Mouse (Mus musculus) midbrain, postnatal 0 days (tissue): Measurements from ENCODE around the gene Hipk1. TPM values are rescaled to one million over a fixed set of nuclear protein-coding genes. Genes with fewer than 3 reads are reported as not detected.

Experiments
- ATAC-seq: fragments of 200-750 bp; cut with Nextera tagmentation; 2 replicates; pipeline ENCODE4 v1.8.0; 2017; ENCODE audit warnings: moderate number of reproducible peaks, mild to moderate bottlenecking, moderate TSS enrichment, moderate library complexity; ENCODE audit not compliant: low FRiP score
- DNase-seq: peaks from one replicate; pipeline ENCODE4 v3.0.0-alpha.2; 2015; ENCODE audit warnings: low spot score
- H3K27ac ChIP-seq: fragments of 300-500 bp; sonication (generic); 2 replicates; pipeline ENCODE4 v1.5.1; 2014; ENCODE audit warnings: low read depth, mild to moderate bottlenecking, low read length, mixed read lengths
- H3K27me3 ChIP-seq: fragments of 300-500 bp; sonication (generic); 2 replicates; pipeline ENCODE4 v1.6.1; 2014; ENCODE audit warnings: low read length, control low read depth, mixed read lengths; ENCODE audit not compliant: insufficient read depth
- H3K36me3 ChIP-seq: fragments of 300-500 bp; sonication (generic); 2 replicates; pipeline ENCODE4 v1.6.1; 2014; ENCODE audit warnings: low read length, control low read depth, mixed read lengths; ENCODE audit not compliant: insufficient read depth
- H3K4me1 ChIP-seq: fragments of 300-500 bp; sonication (generic); 2 replicates; pipeline ENCODE4 v1.6.1; 2014; ENCODE audit warnings: mild to moderate bottlenecking, control low read depth, antibody characterized with exemption, low read length, mixed read lengths; ENCODE audit not compliant: insufficient read depth
- H3K4me2 ChIP-seq: fragments of 300-500 bp; sonication (generic); 2 replicates; pipeline ENCODE4 v1.6.1; 2014; ENCODE audit warnings: low read depth, mild to moderate bottlenecking, low read length, mixed read lengths; ENCODE audit not compliant: poor library complexity, severe bottlenecking
- H3K4me3 ChIP-seq: fragments of 300-500 bp; sonication (generic); 2 replicates; pipeline ENCODE4 v1.5.1; 2014; ENCODE audit warnings: low read depth, mild to moderate bottlenecking, low read length, moderate library complexity
- H3K9ac ChIP-seq: fragments of 300-500 bp; sonication (generic); replicated peaks from 2 replicates; pipeline ENCODE4 v1.6.1; 2014; ENCODE audit warnings: mild to moderate bottlenecking, low read length, moderate library complexity, mixed read lengths; ENCODE audit not compliant: poor library complexity, severe bottlenecking
- H3K9me3 ChIP-seq: fragments of 300-500 bp; sonication (generic); 2 replicates; pipeline ENCODE4 v1.6.1; 2016; ENCODE audit warnings: low read length, control low read depth
- CTCF ChIP-seq: IDR thresholded peaks from 2 replicates; pipeline ENCODE4 v1.5.1; 2016; ENCODE audit warnings: antibody characterized with exemption, mild to moderate bottlenecking
- WGBS: fragments of 180-500 bp; shearing (Covaris S2); extraction: QIAGEN DNeasy Blood & Tissue Kit; methylation state at CpG from one replicate; pipeline ENCODE4 v1.1.7; 2014; 5-methylcytosine and 5-hydroxymethylcytosine counted together
- polyA plus RNA-seq: library from polyadenylated mRNA; unstranded; fragments of >200 nt; fragmentation: Nextera tagmentation; extraction: Ambion mirVana; gene quantifications from 2 replicates; pipeline ENCODE4 v1.2.1, GENCODE M21; 2015
- total RNA-seq: library from RNA; depleted of rRNA; stranded (reverse); fragments of >200 nt; gene quantifications from 2 replicates; pipeline ENCODE4 v1.2.3, GENCODE M21; 2014

Gene Hipk1
- total and polyA plus RNA-seq, 2 experiments from 2014 or later: 7.7 to 77.2 TPM

DNA sequence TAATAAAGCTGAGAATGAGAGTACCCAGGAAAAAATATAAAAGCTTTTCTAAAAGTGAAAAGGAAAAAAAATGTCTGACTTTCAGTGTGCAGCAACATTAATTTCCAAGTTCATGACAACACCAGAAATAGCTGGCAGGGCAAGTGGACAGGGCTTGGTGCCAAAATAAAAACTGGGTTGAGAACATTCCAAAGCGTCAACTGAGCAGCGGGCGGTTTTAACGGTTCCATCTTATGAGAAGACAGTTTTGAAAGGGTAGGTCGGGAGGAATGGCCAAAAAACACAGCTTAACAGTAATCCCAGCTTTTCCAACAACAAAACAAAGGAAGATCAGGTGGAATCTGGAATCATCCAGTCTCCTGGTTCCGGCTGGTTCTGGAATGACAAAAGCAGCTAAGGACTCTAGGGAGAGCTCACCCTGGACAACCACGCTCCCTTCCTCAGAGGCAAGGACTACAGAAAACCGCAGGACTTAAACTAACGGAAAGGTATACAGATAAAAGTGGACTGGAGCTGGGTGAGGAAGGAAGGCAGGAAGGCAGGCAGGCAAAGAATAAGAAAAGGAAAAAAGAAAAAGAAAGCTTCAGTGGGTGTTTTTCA lies 19.7 kb downstream of the Hipk1 start:
- no peaks in the 10 kb centered on the region for H3K9me3 ChIP-seq
- 59% methylated on average over 9 of the region's 9 CpGs for WGBS
- ATAC-seq (no peak), DNase-seq (peak; percentile 49)
- H3K9ac ChIP-seq: no peak overlapping the region
- TF ChIP-seq CTCF: no peak
- no peaks in the 10 kb centered on the region for H3K27me3 ChIP-seq
- H3K27ac ChIP-seq: no peak overlapping the region
- H3K4me3 ChIP-seq: no peak overlapping the region
- no peak overlapping the region for H3K4me2 ChIP-seq
- peaks cover 6% of the 10 kb centered on the region for H3K36me3 ChIP-seq
- H3K4me1 ChIP-seq: no peaks in the 10 kb centered on the region

DNA sequence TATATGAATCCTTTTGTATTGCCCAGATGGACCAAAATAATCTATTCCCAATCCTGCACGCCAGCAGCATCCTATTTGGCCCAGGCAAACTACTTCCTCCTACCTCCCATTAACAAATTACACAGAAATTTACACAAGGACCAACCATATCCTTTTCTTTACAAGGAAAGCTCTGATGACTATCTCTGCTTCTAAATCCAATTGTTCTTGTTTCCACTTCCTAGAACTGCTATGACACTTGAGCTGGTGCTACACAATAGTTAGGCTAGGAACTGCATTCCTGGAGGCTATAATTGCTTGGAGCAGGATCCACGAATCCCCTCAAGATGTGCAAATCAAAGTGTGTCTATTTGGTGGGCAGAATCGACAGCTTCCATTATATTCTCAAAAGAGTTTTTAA lies 24.6 kb downstream of the Hipk1 start:
- H3K4me3 ChIP-seq: no peak overlapping the region
- peaks cover 19% of the 10 kb centered on the region for H3K36me3 ChIP-seq
- ATAC-seq: no peak
- no peak overlapping the region for H3K4me2 ChIP-seq
- no peak for DNase-seq
- 57% methylated on average over 3 of the region's 3 CpGs for WGBS
- H3K4me1 ChIP-seq: no peaks in the 10 kb centered on the region
- no peaks in the 10 kb centered on the region for H3K9me3 ChIP-seq
- no peaks in the 10 kb centered on the region for H3K27me3 ChIP-seq
- no peak overlapping the region for H3K27ac ChIP-seq
- no peak overlapping the region for H3K9ac ChIP-seq
- no peak for TF ChIP-seq CTCF

DNA sequence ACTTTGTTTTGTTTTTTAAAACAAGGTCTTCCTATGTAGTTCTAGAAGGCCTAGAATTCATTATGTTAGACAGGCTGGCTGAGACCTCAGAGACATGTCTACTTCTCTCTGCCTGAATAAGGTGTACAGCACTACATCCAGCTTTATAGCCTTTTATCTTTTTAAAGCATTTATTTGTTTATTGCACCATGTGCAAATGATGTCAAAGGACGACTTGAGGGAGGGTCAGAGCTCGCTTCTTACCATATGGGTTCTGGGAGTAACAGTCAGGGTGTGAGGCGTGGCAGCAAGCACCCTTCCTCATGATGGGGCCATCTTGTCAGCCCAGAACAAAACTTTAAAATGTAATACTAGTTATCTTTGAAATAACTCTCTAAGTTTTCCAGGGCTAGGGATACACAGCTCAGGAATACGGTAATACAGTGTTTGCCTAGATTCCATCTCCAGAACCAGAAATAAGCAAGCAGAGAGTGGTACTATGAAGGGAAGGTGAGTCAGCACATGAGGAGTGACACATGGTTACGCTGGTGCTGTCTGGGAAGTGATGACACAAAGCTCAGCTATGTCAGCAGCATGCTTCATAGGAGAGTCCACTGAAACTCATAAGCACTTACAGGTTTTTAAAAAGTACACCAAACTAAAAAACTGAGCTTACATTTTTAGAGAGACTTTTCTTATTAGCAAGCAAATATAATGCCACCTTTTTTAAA lies 31.9 kb downstream of the Hipk1 start:
- H3K4me2 ChIP-seq: no peak overlapping the region
- no peaks in the 10 kb centered on the region for H3K4me1 ChIP-seq
- no peak for ATAC-seq
- no peaks in the 10 kb centered on the region for H3K9me3 ChIP-seq
- no peak overlapping the region for H3K9ac ChIP-seq
- H3K4me3 ChIP-seq: no peak overlapping the region
- no peaks in the 10 kb centered on the region for H3K27me3 ChIP-seq
- TF ChIP-seq CTCF: no peak
- 90% methylated on average over 5 of the region's 5 CpGs for WGBS
- H3K27ac ChIP-seq: no peak overlapping the region
- no peak for DNase-seq
- H3K36me3 ChIP-seq: peaks cover 39% of the 10 kb centered on the region

DNA sequence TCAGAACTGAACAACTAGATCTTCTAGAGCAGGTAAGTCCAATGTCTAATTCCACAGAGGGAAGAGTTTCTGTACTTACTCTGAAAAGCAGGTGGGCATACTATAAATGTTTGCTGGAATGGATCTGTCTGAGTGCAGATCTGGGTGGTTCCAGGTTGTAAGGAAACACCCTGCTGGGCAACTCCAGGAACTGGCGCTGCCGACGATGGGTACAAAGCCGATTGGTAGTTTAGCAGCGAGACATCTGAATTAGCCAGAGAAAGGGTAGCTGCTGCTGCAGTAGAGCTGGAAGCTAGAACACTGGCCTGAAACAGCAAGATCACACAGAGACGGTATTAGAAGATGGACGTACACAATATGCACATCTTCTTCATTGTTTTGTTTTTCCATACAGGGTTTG lies 32.9 kb downstream of the Hipk1 start:
- H3K27me3 ChIP-seq: no peaks in the 10 kb centered on the region
- H3K4me2 ChIP-seq: no peak overlapping the region
- H3K9me3 ChIP-seq: no peaks in the 10 kb centered on the region
- 81% methylated on average over 7 of the region's 7 CpGs for WGBS
- no peak overlapping the region for H3K27ac ChIP-seq
- TF ChIP-seq CTCF: no peak
- no peaks in the 10 kb centered on the region for H3K4me1 ChIP-seq
- H3K36me3 ChIP-seq: peaks cover 46% of the 10 kb centered on the region
- no peak overlapping the region for H3K4me3 ChIP-seq
- DNase-seq (no peak), ATAC-seq (no peak)
- H3K9ac ChIP-seq: no peak overlapping the region

DNA sequence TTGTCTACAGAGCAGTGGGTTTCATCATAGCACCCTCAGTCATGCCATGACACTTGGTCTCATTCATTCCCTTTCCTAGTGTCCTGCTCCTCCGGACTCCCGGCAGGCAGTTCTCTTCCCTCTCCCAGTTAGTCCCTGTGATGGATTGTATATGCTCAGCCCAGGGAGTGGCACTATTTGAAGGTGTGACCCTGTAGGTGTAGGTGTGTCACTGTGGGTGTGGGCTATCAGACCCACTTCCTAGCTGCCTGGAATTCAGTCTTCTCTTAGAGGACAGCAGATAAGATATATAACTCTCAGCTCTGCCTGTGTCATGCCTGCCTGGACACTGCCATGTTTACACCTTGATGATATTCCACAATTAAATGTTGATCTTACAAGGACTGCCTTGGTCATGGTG lies 34.4 kb downstream of the Hipk1 start:
- ATAC-seq: no peak
- Histone ChIP-seq H3K4me3 (no peak overlapping the region), H3K9ac (no peak overlapping the region), H3K4me1 (no peaks in the 10 kb centered on the region), H3K36me3 (peaks cover 40% of the 10 kb centered on the region), H3K4me2 (no peak overlapping the region), H3K27me3 (no peaks in the 10 kb centered on the region), H3K9me3 (no peaks in the 10 kb centered on the region), H3K27ac (no peak overlapping the region)
- WGBS: 91% methylated on average over 2 of the region's 2 CpGs
- no peak for DNase-seq
- TF ChIP-seq CTCF: no peak

DNA sequence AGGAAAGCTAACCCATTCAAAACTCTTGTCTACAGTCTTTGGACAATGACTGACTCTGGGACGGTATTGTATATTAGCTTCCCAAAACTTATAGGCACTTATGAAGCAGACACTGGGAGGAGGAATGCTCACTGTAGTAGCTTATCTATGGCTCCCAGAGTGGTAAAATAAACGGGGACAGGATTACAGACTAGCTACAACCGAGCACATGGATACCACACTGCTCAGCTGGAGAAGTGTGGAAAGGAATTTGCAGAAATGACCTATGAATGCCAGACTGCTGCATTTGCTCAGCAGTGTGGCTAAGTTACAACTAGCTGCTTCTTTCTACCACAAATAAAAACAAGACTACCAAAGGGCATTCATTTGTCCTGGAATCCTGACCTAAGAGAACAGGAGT lies 36.0 kb downstream of the Hipk1 start:
- no peak overlapping the region for H3K9ac ChIP-seq
- H3K27me3 ChIP-seq: no peaks in the 10 kb centered on the region
- no peak overlapping the region for H3K4me3 ChIP-seq
- 77% methylated on average over 3 of the region's 3 CpGs for WGBS
- no peak overlapping the region for H3K4me2 ChIP-seq
- no peak for ATAC-seq
- TF ChIP-seq CTCF: no peak
- no peaks in the 10 kb centered on the region for H3K4me1 ChIP-seq
- H3K36me3 ChIP-seq: peaks cover 41% of the 10 kb centered on the region
- DNase-seq: no peak
- no peaks in the 10 kb centered on the region for H3K9me3 ChIP-seq
- H3K27ac ChIP-seq: no peak overlapping the region
